Mouse (Mus musculus): ENCODE data around the gene Chic1.

Gene Chic1

GRCm38 (mm10) chrX:103432293-103432692 is 76.0 kb downstream of the Chic1 start:
- DNase-seq (ENCODE audit: low spot score), result no peak

- DNase-seq (ENCODE audit: low spot score), result no peak
Observed at GRCm38 (mm10) chrX:103438023-103438422, 81.7 kb downstream of the Chic1 start.

- DNase-seq (ENCODE audit: low spot score), result peak; percentile 83
Observed at GRCm38 (mm10) chrX:103440803-103441202, 84.5 kb downstream of the Chic1 start.

- DNase-seq (ENCODE audit: low spot score), result peak; percentile 80
Observed at GRCm38 (mm10) chrX:103443755-103444154, 87.5 kb downstream of the Chic1 start.
